Mouse (Mus musculus): ENCODE measurements around the gene Tmem108.

Gene Tmem108

DNA sequence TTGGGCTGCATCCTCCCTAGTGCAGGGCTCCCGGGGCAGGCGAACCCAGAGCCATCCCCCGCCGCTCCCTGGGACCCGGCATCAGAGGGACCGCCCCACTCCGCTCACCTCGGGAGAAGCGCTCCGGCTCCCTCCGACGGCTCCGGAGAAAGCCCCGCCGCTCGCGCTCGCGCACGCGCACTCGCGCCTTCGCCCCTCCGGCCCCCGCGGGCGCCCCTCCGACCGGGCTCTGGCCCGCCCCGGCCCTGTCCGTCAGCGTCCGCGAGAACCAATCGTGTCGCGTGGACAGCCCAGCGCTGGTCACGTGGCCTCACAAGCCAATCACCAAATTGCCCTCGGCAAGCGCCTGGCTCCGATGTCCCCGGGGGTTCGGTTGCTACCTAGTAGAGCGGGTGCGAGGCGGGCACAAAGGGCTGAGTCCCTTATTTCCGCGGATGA lies at the start of gene Tmem108:
Gene Tmem108 (minus strand): TSS at position 191 of the 438 bp plus-strand sequence.
- peak; percentile 85 for DNase-seq (ENCODE audit: low read depth, low spot score)

DNA sequence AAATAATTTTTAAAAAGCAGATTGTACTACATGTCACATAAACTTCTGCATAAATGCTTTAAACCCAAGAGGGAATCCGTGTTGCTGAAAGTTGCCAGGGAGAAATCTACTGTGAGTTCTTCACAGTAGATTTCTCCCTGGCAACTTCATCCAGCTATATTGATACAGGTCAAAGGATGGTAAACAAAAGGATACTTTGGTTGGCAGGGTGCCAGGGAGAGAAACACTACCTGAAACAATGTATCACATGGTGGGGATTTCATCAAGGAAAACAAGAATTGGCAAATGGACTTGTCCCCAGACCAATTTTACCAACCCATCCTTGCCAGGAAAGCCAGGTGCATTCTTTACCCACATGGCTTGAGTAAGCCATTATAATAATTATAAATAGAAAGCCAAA lies 27.4 kb upstream of the Tmem108 start:
- DNase-seq (ENCODE audit: low read depth, low spot score), result no peak

DNA sequence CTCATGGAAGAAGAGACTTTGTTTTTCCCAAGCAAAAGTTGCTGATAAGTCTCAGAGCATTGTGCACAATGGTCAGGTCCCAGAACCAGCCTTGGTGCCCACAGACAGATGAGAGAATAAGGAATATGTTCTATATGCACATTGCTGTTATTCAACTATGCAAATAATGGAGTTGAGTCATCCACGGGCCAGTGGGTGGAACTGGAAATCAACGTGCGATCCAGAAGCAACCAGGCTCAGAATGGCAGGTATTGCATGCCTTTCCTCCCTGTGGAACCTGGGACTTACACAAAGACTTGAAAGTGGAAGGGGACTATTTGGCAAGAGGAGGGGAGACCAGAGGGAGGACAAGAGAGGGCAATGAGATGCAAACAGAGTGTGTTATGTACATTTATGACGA lies 22.5 kb upstream of the Tmem108 start:
- no peak for DNase-seq (ENCODE audit: low read depth, low spot score)

DNA sequence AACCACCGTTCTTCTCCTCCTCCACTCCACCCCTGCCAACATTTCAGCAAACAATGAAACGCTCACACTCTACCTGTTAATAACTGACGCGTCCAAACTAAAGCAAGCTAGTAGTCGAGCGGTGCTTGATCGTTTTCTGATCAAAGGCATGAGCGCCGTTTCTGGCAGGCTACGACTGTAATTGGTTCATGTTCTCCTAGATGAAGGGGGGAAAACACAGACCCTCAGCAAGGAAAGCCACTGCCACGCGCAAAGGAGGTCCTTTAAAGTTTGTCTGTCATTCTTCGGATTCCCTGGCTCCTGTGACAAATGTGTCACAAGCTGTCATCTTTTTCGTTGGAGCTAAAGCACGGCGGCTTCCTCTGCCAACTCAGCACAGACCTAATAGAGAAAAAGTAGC lies 21.6 kb upstream of the Tmem108 start:
- DNase-seq (ENCODE audit: low read depth, low spot score), result no peak

DNA sequence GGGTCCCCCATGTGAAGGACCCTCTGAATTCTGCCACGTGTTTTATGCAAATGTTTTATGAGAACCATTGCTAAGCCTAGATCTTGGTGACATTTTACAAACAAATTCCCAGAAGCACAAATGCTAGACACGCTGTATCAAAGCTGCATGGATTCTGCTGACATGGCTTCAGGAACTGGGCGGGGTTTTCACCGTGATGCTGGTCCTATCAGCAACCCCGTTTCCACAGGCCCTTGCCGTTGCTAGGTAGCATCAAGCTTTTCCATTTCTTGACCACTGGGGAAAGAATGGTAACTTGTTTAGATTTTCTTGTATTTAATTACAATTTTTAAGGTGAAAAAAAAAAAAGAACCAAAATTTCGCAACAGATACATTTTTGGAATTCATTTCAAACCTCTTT lies 20.7 kb upstream of the Tmem108 start:
- DNase-seq (ENCODE audit: low read depth, low spot score), result no peak

DNA sequence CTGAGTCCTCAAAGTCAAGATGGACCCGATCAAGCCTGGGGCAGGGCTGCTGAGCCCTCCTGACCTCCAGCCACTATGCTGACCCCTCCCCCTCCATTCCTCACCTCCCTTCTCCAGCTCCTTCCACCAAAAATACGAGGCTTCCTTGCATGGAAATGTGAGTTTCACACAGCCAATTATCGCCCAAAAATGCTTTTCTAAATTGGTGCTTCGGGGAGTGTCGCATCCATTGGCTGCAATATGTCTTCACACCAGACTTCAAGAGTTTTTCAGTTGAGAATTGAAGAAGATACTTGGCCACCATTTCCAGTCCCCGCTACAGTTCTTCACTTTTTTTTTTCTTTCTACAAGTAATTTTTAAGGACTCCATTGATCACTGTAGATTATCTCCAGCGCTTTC lies 19.8 kb upstream of the Tmem108 start:
- DNase-seq (ENCODE audit: low read depth, low spot score), result no peak

DNA sequence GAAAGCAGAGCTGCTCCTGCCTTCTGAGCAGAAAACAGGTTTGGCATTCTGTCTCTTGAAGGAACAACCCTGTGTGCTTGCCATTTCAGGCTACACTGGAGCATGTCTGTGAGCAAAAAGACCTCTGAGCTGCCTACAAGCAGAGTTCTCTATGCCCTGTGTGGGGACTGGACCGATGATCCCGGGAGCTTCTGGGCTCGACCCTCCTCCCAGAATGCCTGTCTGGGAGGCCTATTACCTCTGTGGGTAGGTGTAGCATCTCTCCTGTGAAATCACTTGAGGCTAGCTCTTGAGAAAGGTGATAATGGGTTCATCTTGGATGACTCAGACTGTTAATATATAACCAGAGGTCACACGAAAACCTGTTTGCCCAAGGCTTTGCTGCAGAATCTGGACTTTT lies 19.0 kb upstream of the Tmem108 start:
- DNase-seq (ENCODE audit: low read depth, low spot score), result no peak

DNA sequence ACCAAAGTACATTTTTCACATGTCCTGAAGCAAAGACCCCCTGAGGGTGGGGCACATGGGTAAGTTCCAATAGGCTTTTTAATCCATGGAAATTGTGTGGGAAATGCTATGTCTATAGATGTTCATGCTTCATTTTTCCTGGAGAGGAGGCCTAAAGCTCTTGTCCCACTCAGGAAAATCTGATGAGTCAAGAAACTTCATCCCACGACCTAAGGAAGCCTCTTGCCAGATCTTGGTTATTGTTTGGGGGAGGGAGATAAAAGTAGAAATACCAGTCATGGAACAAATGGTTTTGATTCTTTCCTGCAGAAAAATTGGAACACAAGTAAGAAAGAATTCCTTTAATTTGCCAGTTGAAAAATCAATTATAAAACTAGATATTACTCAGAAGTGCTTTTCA lies 16.5 kb upstream of the Tmem108 start:
- no peak for DNase-seq (ENCODE audit: low read depth, low spot score)

DNA sequence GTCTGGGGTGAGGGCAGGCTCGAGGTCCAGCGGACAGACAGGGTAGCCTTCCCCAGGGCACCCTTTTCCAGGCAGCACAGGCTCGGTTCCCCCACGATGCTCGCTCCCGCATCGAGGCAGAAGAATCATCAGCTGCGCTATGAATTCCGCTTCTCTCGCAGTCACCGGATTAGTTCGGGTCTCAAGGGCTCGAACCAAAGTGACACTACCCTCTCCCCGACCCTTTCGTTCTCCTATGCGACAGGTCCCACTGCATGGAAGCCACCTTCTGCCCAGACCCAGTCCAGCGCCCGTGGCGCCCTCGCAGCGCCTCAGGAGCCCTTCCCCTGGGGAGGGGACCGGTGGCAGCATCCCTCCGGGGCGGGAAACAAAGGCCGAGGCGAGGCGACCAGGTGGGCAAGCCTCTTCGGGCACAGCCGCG lies 476 bp downstream of the Tmem108 start:
- no peak for DNase-seq (ENCODE audit: low read depth, low spot score)

DNA sequence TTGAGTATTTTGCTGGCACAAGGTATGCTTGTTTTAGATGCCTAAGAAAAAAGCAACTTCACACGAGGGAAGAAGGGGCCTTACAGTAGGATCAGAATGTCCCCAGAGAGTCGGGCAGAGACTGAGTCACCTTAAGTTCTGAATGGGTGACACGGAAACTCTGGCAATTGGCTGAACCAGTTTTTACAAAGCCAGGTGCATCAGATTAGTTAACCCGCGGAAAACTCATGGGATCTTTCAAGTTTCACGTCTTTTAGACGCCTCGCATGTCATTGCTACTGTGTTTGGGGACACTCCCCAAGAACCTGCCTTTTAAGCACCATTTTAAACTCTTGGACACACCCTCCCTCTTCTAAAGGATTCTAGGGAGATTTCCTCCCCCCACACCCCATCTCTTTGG lies 1.3 kb downstream of the Tmem108 start:
- no peak for DNase-seq (ENCODE audit: low read depth, low spot score)

DNA sequence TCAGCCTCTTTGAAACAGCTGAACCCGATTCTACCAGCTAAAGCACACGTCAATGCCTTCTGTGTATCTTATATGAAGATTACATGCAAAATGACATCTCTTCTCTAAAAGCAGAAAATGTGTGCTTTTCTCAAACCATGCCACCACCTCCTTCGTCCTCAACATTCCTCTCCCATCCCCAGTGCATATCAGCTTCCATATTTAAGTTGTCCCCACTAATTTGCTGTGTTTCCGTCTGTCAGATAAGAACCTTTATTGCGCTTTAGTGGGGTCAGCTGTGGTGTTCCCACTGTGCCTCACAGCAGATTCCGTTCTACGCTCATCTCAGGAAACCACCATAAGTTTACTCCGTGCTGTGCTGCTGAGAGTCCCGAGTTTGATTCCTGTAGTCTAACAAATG lies 1.8 kb downstream of the Tmem108 start:
- DNase-seq (ENCODE audit: low read depth, low spot score), result no peak

DNA sequence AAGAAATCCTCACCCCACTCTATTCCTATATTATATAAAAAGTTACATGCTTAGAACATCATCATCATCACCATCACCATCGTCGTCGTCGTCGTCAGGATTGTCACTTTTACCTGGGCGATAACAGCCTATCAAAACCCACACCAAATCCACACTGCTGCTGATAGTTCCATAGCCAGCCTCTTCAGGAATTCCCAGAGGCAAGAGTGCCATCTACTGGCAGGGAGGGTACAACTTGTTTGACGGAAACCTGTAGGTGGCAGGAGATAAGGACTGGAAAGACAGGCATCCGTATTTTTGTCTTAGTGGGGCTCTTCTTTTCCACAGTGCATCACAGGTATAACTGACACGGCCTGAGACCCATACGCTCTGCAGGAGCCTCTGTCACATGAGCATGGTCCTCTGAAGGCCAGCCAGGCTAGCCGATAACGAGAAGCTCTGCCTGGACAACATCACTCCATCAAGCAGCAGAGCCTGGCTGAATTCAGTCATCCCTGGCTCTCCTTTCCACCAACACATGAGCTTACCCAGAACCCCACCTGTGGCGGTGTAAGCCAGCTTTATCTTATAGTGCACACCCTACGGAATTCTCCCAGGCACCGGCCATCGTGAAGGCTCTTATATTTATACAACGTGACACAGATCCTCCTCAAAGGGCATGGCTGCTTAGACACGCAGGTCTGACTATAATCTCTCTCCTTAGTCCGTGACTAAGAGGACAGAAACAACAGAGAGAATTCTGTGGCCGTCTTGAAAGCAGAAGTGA lies 2.5 kb downstream of the Tmem108 start:
- peak; percentile 82 for DNase-seq (ENCODE audit: low read depth, low spot score)

DNA sequence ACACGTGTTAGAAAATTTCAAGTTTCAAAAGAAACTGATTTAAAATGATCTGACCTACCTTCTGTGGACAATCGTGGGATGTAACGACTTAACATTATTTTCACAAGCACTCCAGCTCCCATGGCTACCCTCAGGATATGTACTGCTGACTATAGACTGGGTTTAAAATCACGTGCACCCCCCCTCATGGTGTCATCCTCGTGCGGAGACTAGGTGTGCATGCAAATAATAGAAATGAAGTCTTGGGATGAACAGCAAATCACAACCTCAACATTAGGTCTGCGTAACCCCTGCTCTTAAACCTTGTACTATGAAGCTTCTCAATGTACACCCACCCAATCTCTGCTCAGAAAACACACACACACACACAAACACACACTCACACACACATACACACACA lies 3.4 kb downstream of the Tmem108 start:
- DNase-seq (ENCODE audit: low read depth, low spot score), result no peak

DNA sequence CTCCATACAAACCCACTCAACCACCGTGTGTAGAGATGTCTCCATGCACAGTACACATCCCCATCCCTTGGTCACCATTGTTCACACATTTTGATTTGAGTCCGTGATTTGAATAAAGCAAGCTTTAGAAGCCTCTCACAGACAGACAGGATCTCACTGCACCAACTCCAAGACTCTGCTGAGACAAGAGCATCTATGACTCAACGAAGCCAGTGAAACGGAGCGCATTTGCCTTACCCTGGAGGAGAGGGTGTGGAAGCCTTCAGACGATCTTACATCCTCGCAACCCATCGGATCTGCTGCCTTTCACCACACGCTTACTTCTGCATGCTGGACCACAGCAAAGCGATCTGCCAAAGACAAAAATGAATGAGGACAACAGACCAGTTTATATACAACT lies 9.0 kb downstream of the Tmem108 start:
- no peak for DNase-seq (ENCODE audit: low read depth, low spot score)

DNA sequence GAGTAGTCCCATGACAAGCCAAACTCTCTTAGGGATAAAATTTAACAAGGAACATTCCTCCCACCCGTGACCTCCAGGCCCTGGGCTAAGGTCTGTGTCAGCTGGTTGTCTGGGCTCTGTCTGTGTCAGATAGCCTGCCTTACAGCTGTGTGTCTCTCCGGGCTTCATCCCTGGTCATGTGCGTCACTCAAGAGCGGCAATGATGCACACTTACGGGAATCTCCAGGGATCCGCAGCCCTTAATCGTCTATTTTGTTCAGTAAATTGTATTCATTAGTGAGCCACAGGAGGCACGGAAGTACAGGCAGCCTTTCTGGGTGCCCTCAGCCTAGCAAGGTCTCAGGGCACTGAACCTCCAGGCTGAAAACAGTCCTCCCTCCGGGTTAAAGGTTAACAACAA lies 10.1 kb downstream of the Tmem108 start:
- no peak for DNase-seq (ENCODE audit: low read depth, low spot score)

DNA sequence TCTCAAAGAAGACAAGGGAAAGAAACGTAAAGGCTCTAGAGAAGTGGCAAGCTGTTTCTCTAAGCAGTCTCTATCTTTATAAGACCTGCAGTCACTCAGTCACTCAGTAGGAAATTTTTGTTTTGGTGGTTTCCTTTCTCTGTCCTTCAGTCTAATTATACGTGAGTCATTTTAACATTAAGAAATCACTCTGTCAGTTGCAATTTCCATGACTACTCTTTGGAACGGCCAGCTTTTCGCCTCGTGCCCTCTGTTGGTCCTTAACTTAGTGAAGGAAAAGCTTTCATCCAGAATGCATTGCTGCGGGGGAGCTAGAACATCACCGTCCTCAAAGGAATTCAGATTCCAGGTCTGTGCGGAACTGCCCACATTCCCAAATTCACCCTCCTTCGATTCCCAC lies 11.1 kb downstream of the Tmem108 start:
- no peak for DNase-seq (ENCODE audit: low read depth, low spot score)

DNA sequence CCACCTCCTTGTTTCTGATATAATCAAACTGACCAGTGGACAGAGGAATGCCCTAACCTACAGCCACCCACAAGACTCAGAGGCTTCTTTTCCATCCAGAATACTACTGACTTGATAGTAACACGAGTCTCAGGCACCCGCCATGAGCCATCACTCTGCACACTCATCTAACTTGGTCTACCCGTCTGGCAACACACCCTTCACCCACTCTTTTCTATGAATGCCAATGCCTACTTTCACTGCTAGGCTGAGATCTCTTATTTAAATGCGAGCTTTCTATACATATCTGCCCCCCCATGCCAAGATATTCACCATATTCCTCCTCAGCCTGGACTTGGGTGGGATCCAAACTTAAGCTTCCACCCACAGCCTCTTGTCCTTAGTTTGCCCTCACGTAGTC lies 15.0 kb downstream of the Tmem108 start:
- DNase-seq (ENCODE audit: low read depth, low spot score), result no peak

DNA sequence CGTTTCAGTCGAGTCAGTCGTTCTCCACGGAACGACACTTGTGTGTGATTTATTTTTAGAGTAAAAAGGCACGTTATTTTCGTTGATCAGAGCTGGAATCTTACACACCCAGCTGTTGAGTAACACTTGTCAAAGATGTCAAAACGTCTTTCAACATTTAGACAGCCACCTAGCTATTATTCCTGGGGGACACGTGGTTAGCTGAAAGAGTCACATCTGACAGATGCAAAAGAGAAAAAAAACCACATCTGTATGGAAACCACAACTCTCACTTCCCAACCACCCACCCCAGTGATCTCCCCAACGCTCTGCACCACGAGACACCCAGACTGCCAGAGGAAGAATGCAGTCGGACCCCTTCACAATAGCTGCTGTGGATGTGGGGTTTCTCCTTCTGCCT lies 21.5 kb downstream of the Tmem108 start:
- DNase-seq (ENCODE audit: low read depth, low spot score), result no peak

DNA sequence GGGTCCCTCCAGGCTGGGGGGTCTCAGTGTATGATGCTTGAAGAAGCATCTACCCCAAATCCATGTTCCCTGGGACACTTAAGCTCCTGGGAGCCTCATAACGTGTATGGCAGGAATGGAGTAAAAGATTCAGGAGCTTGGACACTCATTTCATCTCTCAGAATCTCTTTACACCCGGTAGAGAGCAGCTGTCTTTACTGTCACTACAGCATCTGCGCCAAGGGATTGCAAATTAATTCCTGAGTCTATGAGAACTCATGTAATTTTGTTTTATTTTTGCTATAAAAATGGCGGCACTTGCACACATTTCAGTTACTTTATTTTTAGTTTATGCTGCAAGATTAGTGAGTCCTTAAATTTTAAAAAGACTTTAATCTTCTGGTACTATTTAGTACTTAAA lies 22.6 kb downstream of the Tmem108 start:
- no peak for DNase-seq (ENCODE audit: low read depth, low spot score)

DNA sequence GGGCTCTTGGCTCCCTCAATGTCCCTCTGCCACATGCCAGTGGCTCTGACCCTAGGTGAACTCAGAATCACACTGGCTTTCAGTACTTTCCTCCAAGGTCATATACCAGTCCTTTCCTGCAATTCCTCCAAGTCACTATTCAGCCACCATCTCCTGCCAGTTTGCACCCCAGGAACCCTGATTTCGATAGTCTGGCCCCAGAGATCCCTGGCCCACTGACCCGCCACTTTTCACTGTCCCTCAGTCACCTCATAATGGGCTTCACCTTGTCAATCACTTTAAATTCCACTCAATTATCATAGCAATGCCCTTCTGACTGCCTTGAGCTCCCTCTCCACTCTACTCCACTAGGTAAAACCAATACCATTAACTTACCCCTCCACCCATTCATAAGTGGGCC lies 31.9 kb downstream of the Tmem108 start:
- DNase-seq (ENCODE audit: low read depth, low spot score), result no peak

DNA sequence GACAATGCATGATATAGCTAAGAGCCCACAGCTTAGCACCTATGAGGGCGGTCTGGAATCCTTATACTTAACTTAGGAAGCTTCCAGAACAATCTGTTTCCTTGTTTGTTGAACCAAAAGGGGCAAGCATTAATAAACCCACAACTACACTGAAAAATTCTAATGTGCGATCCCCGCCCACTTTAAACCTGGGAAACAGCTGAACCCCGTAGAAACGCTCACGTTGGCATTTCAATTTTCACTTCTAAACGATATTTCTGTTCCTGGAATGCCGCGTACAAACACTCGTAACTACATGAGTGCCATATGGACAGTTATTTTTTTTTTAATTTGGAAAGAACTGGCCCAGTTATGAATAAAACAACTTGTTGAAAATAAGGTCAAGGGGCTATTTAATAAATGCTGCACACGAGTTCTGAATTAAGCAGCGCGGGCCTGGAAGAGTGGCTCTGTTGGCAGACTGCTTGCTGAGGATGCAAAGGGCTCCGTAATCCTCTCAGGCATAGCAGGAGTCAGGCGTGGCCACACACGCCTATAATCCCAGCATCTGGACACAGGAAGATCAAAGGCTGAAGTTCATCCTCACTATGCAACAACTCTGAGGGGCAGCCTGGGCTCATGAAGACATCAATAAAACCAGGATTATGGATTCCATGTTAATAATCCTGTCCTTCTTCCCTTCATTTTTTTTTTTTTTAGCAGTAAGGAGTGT lies 34.7 kb downstream of the Tmem108 start:
- DNase-seq (ENCODE audit: low read depth, low spot score), result peak; percentile 29

DNA sequence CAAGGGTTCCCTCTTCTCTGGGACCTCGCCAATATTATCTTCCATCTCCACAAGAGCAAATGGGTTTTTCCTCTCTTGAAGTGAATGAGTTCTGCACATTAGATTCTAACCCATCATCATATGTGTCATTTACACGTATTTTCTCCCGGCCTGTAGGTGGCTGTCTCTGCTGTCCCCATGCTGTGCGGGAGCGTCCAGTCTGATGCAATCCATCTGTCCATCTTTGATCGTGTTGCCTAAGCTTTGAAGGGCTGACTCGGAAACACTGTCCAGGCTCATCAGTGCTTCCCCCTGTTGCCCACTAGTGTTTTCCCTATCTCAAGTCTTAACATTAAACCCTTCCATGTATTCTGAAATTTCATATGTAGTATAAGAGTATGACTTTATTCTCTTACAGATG lies 36.1 kb downstream of the Tmem108 start:
- no peak for DNase-seq (ENCODE audit: low read depth, low spot score)

DNA sequence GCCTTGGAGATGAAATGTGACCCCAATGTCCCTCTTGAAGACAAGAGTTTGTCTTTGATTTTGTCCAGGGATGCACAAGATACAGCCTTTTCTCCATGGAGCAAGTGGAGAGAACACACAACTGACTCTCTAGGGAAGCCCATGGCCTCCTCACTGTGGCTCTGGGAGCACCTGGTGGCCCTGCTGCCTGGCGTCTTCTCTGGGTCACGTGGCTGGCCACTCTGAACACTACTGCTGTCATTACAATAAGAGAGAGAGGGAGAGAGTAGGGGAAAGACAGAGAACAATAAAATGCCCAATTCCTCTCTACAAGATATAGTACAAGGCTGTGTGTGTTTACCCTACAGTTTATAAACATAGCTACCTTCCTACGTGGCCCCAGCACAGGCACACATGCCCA lies 40.2 kb downstream of the Tmem108 start:
- no peak for DNase-seq (ENCODE audit: low read depth, low spot score)

Measured in retina, adult 2 months (tissue).